Mouse (Mus musculus) erythroblast, embryonic 14.5 days (primary cell): ENCODE measurements around the gene Fstl3.

ENCODE experiments used
- GATA1 ChIP-seq: IDR thresholded peaks from 2 replicates; pipeline ENCODE4 v1.6.1; 2012; ENCODE audit warnings: low read length, inconsistent platforms, mixed read lengths
- TAL1 ChIP-seq: IDR thresholded peaks from 3 replicates; pipeline ENCODE4 v1.6.1; 2012; ENCODE audit warnings: low read length, inconsistent platforms, mixed read lengths

GRCm38 (mm10) chr10:79820782-79821181 lies 43.7 kb downstream of the Fstl3 start, which contains the start of gene Misp:
- TF ChIP-seq GATA1 (no peak), TAL1 (no peak)
